Mouse (Mus musculus): Measurements from ENCODE around the gene Tdrd9. TPM values are rescaled to one million over a fixed set of nuclear protein-coding genes. Genes with fewer than 3 reads are reported as not detected.
"Not testable (repeated sequence)": the region's sequence is repeated elsewhere in the genome, so short reads cannot be mapped to it uniquely, and the experiment has no call there.

The Tdrd9 gene
- total RNA-seq, 2 experiments from 2014 or later: 0.17 to 1.1 TPM

DNA sequence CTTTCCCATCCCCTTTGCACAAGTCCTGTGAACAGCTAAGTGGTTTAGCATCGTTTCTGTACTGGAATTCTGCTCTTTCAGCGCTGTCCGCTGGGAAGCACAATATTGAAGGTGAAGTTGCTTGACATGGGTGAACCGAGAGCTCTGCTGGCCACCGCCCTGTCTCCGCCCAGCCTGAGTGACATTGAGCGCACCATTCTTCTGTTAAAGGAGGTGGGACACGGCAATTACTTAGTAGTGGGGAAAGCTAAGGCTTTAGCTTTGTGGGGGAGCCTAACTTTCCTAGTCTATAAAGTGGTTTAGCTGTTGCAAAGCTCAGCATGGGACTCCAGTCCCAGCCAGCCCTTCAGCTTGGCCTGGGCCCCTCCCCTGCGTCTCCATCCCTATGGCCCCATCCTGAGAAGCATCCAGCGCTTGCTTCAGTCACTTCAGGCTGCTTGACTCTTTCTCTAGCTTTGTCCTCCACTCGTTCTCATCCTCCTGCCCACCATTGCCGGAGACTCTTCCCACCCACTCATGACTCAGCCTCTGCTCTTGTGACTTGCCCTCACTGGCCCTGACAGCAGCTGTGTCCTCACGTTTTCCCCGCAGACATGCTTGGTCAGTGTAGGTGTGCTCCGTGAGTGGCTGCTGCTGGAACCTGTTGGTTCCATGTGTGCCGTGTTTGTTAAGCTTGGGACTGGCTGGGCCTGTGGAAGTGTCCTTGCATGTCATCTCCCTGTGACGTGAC, 53.4 kb downstream of the Tdrd9 start:
- intact Hi-C loops (cut with DNase I): no loop called here
- DNase-seq: no peak

DNA sequence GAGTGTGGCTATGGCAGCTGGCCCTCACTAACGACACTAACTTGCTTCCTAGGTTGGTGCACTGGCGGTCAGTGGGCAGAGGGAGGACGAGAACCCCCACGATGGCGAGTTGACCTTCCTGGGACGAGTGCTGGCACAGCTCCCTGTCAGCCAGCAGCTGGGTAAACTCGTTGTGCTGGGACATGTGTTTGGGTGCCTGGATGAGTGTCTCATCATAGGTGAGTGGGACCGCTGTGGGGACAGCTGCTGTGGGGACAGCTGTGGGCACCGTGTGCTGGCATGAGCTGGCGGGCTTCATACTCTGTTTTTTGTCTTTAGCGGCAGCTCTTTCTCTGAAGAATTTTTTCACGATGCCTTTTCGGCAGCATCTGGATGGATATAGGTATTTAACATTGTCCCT, 54.1 kb downstream of the Tdrd9 start:
- DNase-seq: no peak
- intact Hi-C loops (cut with DNase I): no loop called here

DNA sequence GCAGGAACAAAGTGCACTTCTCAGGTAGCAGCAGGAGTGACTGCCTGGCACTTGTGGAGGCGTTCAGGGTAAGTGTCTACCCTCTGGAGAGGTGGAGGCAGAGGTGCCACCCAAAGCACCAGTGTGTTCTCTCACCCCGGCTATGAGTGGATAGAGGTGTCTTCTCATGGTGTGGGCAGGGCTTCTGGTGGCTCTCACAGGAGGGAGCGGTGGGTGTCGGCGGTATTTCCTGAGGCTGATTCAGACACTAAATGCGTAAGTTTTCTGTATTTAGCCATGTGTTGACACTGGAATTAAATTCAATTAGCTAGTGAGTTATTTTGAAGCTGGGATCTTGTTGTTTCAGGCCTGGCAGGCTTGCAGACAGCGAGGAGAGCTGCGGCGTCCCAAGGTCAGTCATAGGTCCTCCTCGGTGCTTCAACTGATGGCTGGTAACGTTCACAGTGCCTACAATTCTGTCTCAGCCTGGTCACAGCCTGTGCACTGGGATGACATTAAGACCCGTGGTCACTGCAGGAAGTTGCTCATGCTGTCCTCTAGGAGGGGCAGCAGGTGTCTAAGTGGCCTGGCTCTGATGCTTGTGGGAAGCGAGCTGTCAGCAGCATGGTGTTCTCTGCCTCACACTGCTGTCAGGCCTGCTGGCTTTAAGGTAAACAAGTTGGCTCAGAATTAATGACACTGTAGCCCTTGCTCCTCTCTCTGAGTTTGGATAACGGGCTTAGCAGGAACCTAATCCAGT, 54.7 kb downstream of the Tdrd9 start:
- no peak for DNase-seq
- intact Hi-C loops (cut with DNase I): no loop called here

DNA sequence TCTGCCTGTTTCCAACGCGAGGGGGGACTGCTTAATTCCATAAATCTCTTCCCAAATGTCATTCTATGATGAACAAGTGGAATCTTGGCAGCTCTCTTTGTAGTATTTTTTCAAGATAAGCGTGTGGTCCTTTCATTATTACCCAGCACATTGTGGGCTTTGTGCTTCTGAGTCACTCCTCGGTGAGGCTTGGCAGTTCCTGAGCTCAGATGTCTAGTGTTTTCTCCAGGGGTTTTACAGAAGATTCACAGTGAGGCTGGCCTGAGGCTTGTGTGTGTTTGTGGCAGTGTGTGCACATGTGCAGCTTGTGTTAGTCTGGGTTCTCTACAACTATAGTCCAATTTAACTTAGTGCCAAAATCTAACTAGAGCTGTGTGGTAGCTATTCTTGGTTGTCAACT, 56.0 kb downstream of the Tdrd9 start:
- intact Hi-C loops (cut with DNase I): no loop called here

DNA sequence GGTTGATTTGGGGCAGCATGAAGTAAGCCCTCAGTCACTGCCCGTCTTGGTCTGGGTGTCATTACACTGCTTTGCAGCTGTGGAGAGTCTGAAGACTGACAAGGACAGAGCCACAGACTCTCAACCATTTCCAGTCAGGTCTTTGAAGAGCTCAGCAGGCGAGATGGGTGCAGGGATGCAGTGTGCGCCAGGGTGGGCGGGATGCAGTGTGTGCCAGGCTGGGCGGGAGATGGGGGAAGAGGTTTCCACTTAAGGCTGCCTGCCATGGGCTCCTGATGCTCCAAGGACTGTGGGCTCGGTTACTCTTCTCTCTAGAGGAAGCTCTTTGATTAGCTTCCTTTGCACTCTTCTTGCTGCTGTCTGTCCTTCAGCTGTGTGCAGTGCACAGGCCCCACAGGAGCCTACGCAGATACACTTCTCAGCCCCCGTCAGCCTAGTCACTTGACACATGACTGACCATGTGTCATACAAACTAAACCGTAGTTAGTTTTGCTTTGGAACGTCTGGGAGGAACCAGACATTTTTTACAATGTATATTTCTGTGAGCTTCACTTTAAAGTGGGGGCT, 62.1 kb downstream of the Tdrd9 start:
- DNase-seq: no peak
- intact Hi-C loops (cut with DNase I): no loop called here

More for the DNA sequence above, 56.0 kb downstream of the Tdrd9 start:
- no peak for DNase-seq

DNA sequence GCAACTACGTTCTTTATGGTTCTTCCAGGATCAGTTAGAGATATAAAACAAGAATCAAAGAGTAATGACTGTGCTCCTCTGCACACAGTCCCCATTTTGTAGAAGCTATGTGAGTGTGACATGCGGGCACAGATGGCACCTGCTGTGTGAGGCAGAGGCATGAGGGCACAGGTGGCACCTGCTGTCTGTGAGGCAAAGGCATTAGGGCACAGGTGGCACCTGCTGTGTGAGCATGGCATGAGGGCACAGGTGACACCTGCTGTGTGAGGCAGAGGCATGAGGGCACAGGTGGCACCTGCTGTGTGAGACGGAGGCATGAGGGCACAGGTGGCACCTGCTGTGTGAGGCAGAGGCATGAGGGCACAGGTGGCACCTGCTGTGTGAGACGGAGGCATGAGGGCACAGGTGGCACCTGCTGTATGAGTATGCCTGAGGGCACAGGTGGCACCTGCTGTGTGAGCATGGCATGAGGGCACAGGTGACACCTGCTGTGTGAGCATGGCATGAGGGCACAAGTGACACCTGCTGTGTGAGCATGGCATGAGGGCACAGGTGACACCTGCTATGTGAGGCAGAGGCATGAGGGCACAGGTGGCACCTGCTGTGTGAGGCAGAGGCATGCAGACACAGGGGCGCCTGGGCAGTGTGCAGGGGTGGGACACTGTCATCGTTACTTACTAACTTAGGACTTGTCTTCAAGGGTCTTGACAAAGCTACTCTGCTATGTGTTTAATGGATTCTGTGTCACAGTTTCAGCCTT, 64.2 kb downstream of the Tdrd9 start:
- DNase-seq; intact Hi-C loops (cut with DNase I): not testable (repeated sequence)

DNA sequence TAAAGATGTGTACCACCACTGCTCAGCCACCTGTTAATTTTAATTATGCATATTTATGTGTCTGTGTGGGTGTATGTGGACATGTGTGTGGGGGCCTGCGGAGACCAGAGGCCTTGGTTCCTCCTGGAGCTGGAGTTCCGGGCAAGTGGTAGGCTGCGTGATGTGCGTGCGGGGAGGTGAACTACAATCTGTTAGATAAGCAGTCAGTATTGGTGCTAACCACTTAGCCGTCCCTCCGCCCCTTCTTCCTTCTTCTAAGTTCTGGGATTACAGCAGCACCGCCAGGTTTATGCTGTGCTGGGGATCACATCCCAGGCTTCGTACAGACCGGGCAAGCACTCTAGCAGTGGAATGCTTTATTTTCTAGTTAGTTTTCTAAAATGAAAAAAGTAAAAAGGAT, 67.1 kb downstream of the Tdrd9 start:
- no peak for DNase-seq
- intact Hi-C loops (cut with DNase I): no loop called here

DNA sequence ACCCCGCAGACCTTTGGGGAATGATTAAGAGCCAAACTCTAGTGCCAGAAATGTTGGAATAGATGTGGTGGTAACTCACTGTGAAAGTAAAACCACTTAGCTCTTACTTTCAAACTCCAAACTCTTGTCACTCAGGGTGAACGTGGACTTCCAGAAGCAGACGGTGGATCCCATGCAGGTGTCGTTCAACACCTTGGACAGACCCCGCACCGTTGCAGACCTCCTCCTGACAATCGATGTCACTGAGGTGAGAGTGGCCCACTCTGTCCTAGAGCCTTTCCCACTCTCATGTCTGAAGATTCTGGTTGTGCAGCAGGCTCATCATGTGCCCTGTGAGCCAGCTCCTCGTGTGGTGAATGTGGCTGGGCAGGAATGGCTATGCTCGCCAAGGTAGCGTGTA, 67.8 kb downstream of the Tdrd9 start:
- no peak for DNase-seq
- intact Hi-C loops (cut with DNase I): no loop called here

DNA sequence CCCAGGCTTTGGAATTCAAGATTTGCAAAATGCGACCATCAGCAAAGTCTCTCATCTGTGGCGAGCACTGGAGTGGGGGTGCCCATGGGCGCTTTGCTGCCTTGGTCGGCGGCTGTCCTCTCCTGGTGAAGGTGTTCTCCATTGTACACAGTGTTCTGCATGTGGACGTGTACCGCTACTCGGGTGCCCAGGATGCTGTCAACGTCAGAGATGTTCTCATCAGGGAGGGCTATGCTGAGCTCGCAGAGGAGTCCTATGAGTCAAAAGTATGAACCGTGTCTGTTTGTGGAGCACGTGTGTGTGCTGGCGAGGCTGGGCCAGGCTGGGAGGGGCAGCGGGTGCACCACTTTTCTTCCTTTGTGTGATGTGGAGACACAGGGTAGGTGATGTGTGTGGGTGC, 71.3 kb downstream of the Tdrd9 start:
- DNase-seq: no peak
- intact Hi-C loops (cut with DNase I): no loop called here

DNA sequence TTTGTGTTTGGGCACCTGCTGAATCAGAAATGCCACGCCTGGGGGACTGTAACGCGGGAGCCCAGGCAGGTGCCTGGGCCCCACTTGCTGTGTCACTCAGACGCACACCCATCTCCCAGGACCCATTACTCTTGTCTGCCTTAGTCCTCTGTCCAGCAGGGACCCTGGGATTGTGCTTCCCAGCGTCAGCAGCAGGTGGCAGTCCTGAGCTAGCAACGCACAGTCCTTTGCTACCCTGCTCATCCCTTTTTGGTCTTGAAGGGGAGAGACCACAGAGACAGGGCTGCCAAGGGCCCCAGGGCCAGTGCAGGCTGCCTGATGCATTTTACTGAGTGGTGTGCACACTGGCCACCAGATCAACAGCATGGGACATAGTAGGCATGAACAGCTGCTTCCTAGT, 106.3 kb downstream of the Tdrd9 start:
- intact Hi-C loops (cut with DNase I): loop anchor here (1.0 kb wide), 1 partner anchor 12 kb away; no protein-coding TSS in a partner anchor
- DNase-seq: peak; percentile 82 to 91

DNA sequence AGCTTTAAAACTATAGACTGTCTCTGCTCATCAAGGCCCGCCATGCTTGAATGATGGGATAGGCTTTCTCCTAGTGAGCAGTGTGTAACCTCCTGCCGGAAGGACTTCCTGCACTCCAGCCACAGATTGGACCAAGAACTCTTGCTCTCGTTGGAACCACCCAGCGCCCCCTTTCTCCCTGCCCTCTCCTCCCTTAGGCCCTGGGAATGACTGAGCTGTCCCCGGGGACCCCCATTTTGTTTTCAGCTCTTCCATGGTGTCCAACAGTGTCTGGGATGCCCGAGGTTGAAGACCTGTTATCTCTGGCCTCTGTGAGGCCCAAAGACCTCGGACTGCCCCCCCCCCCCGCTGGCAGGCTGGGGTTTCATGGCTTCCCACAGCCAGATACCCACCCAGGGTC, 108.6 kb downstream of the Tdrd9 start:
- intact Hi-C loops (cut with DNase I): no loop called here
- no peak for DNase-seq

DNA sequence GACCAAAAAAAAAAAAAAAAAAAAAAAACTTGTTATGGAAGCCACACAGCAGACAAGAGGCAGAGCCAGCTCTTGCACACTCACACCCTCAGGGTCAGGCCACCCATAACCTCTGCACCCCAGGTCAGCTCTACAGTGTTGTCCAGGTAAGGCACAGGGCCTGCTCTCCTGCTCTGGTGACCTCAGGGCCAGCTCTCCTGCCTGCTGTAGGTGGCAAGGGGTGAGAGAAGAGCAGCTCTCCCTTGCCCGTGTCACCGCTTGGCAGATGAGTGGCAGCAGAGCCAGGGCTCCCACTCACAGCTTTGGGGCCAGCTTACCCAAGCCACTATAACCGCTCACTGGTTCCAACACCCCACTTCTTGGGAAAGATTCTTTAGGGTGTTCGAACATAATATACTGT, 109.6 kb downstream of the Tdrd9 start:
- no peak for DNase-seq
- intact Hi-C loops (cut with DNase I): no loop called here

DNA sequence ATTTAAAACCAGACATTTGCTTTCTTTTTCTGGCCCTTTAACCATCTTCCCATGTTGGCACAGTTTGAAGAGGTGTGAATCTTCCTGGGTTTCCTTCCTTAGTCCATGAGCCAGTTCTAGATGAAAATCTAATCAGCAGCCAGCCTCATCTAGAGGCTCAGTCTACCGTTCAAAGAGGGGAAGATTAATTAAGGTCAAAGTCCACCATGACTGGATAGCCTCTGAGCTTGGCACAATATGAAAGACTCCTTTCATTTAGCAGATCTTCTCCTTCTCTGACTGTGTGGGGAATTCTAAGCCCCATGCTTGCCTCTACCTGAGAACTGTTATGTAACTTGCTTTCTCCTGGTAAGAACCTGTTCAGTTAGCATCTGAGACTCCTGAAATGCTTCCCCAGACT, 110.9 kb downstream of the Tdrd9 start:
- no peak for DNase-seq
- intact Hi-C loops (cut with DNase I): no loop called here

DNA sequence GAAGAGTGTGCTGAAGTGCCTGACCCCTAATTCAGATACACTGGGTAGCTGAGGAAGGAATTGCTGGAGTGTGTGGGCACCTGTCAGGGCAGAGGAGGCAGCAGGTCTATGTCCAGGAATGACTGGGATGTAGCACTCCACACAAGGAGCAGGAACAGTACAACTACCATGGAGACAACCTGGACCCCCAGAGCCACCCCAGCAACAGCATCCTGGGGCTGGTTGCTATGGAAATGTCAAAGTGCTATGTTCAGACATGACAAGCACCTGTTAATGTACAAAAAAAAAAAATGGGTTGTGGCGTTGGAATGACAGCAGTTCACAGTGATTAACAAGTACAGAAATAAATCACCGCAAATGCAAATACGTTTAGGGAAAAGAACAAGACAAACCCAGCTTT, 114.9 kb downstream of the Tdrd9 start:
- no peak for DNase-seq

DNA sequence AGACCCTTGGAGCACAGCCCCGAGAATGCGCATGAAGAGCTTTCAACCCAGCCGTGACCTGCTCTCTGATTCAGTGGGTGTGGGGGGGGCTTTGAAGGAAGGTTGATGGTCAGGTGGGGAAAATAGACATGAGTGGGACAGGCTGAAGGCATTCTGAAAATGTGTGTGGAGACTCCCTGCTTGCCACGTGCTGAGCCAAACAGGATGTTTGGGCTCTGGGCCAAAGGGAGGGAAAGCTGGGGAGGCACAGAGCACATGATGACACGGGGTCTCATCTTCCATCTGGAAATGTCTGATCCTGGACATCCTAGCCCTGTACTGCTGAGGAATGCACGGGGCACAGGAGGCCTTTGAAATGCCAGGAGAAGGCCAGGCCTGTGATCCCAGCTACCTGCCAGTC, 115.4 kb downstream of the Tdrd9 start:
- intact Hi-C loops (cut with DNase I): no loop called here
- DNase-seq: no peak

More for the DNA sequence above, 114.9 kb downstream of the Tdrd9 start:
- intact Hi-C loops (cut with DNase I): no loop called here

DNA sequence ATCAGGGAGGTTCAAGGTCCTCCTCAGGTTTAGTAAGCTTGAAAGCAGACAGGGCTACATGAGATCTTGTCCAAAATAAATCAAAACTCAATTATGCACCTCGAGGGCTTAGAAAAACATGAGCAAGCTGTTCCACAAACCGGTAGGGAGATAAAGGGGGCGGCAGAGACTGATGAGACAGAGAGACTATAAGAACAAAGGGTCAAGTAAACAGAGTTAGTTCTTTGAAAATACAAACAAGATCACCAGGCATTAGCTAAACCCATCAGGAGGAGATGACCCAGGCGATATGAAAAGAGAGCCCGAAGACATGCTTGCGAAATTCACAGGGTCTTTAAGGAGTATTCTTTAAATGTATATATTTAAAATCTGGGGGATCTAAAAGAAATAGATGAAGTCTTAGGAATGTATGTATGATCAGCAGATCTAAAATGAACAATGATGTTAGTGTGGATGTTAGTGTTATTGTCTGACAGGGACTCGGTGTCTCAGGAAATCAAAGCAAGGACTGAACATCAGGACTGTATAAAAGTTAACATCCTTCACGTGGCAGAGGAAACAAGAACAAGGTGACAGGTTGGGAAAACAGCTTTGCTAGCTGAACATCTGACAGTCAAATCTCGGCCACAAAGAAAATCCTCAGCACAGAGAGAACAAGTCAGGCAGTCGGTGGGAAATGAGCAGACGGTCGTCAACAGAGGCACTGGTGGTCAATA, 117.4 kb downstream of the Tdrd9 start:
- intact Hi-C loops (cut with DNase I): loop anchor here (1.0 kb wide), 1 partner anchor 11 kb away; no protein-coding TSS in a partner anchor
- no peak for DNase-seq

DNA sequence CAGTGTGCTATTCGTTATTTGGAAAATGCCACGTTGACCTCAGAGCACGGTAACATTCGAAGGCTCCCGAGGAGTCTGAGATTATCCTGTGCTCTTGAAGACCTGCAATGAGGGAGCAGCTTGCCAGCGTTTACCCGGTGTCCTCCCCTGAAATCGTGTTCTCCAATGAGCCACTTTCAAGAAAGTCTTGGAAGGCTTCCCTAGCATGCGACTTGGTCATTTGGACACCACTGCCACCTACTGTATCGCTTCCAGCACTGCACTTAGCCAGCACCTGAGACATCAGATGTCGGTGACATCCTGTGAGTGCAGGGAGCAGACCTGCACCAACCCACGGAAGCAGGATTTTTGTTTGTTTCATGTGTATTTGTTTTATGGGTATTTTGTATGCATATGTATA, 119.7 kb downstream of the Tdrd9 start:
- DNase-seq: peak; percentile 66 to 79
- intact Hi-C loops (cut with DNase I): no loop called here

DNA sequence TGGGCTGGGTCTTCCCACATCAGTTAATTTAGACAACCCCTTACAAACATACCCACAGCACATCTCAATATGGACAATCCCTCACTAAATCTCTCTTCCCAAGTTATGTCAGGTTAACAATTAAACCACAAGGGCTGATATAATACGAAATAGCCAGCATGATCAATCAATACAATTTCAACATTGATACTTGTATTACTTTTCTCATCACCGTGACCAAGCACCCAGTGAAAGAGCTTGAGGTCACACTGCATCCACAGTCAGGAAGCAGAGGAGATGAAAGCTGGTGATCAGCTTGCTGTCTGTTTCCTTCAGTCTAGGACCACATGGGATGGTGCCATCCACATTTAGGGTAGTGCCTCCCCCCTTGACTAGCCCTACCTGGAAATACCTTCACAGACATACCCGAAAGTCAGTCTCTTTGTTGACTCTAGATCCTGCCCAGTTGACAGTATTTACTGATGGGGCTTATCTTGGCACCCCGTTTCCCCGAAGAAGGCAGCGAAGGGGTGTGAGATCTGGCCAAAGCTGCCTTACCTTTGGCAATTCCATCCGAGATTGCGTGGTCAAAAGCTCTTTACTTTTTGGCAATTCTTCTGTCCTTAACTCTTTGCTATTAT, 123.0 kb downstream of the Tdrd9 start:
- intact Hi-C loops (cut with DNase I): no loop called here
- no peak for DNase-seq

DNA sequence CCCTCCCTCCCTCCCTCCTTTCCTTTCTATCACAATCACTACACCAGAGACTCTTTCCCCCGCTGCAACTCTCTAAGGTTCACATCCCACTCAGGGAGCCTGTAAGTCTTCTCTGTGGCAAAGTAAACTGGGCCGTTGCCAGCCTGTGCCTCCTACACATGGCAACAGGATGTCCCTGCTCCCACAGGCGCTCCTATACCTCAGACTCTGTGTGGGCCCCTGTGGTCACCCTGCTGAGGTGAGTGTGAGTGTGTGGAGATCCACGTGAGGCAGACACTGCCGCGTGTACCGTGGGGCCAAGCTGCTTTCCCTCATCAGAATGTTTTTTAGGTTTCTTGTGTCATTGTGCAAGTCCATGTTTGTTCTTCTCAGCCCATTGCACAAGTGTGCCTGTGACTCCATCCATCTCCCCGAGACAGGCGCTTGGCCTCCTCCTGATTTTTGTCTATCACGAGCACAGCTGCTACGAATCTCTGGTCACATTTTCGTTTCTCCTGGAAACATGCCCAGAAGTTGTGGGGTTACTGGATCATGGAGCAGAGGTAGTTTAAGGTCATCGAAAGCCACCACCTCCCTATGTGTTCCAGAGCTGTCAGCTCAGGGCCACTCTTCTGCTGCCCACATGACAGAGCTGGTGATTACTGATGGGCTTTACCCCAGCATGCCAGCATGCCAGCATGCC, 124.8 kb downstream of the Tdrd9 start:
- peak; percentile 65 to 79 for DNase-seq
- intact Hi-C loops (cut with DNase I): no loop called here
